Mouse (Mus musculus): ENCODE results near the gene Soat2. TPM values are rescaled to one million over a fixed set of nuclear protein-coding genes. Genes with fewer than 3 reads are reported as not detected.

Soat2 gene
- total and polyA plus RNA-seq, 2 experiments, result 27.5 to 80.8 TPM

- Histone ChIP-seq H3K4me1 (ENCODE audit: control insufficient read depth, insufficient read depth, low read length) (peaks cover 3% of the 10 kb centered on the region; the same call in 1 of the 2 replicates), H3K36me3 (ENCODE audit: control insufficient read depth, insufficient read depth, low read length) (peaks cover 11% of the 10 kb centered on the region; the same call in 1 of the 2 replicates), H3K79me2 (ENCODE audit: control insufficient read depth, insufficient read depth, low read length) (0 out of 2 replicates have a peak, but pooled peaks cover 3% of the 10 kb centered on the region), H3K9ac (ENCODE audit: low read depth, low read length) (no peak overlapping the region), H3K27ac (replicated peaks; ENCODE audit: insufficient read depth, low read depth, low read length) (no peak overlapping the region), H3K27me3 (ENCODE audit: control insufficient read depth, insufficient read depth, low read length) (no peaks in the 10 kb centered on the region), H3K4me3 (ENCODE audit: insufficient read depth, low read depth, low read length) (no peak overlapping the region)
- no peak for TF ChIP-seq CTCF (IDR thresholded peaks at IDR 0.05; ENCODE audit: low read depth, low read length)
- TF ChIP-seq POLR2A (IDR thresholded peaks at IDR 0.05; ENCODE audit: extremely low read depth, insufficient read depth, low read length), result no peak
- WGBS, result 82% methylated on average over 20 of the region's 20 CpGs
- no peak for DNase-seq (ENCODE audit: extremely low read depth, low read depth, low spot score)
Observed at GRCm38 (mm10) chr15:102156836-102157235, 6.5 kb downstream of the Soat2 start.

DNA sequence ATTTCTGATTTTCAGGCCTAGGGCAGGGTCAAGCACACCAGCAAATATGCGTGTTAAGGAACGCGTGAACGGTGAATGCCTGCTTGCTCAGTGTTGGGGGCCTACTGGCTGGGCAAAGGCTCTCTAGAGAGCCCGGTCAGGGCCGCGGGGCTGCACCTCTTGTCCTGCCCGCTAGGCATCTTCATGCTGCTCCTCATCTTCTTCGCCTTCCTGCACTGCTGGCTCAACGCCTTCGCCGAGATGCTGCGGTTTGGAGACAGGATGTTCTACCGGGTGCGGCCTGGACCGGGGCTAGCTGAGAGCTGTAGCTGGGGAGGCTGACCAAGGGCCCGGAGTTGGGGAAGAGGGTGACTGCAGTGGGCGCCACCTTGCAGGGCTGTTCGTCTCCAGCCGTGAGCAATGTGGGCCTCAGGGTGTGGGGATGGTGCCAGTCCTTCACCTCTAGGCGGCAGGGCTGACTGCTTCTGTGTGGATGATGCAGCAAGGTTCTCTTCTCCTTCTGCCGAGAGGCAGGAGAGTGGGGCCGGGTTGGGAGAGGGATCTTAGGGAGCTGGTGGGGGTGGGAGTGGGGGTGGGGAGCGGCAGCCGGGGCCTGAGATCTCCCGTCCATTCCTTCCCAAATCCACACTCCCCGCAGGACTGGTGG, 10.2 kb downstream of the Soat2 start:
- Histone ChIP-seq H3K79me2 (ENCODE audit: control insufficient read depth, insufficient read depth, low read length) (0 out of 2 replicates have a peak, but pooled peaks cover 3% of the 10 kb centered on the region), H3K4me1 (ENCODE audit: control insufficient read depth, insufficient read depth, low read length) (no peaks in the 10 kb centered on the region), H3K9ac (ENCODE audit: low read depth, low read length) (no peak overlapping the region), H3K27me3 (ENCODE audit: control insufficient read depth, insufficient read depth, low read length) (no peaks in the 10 kb centered on the region), H3K27ac (replicated peaks; ENCODE audit: insufficient read depth, low read depth, low read length) (no peak overlapping the region), H3K36me3 (ENCODE audit: control insufficient read depth, insufficient read depth, low read length) (peaks cover 11% of the 10 kb centered on the region; the same call in 1 of the 2 replicates), H3K4me3 (ENCODE audit: insufficient read depth, low read depth, low read length) (no peak overlapping the region)
- no peak for TF ChIP-seq CTCF (IDR thresholded peaks at IDR 0.05; ENCODE audit: low read depth, low read length)
- WGBS, result 90% methylated on average over 27 of the region's 27 CpGs
- DNase-seq (ENCODE audit: extremely low read depth, low read depth, low spot score), result no peak

- 69% methylated on average over 3 of the region's 3 CpGs for WGBS
- no peaks in the 10 kb centered on the region for H3K27me3 ChIP-seq (ENCODE audit: control insufficient read depth, insufficient read depth, low read length)
- no peaks in the 10 kb centered on the region for H3K4me1 ChIP-seq (ENCODE audit: control insufficient read depth, insufficient read depth, low read length)
- H3K4me3 ChIP-seq (ENCODE audit: insufficient read depth, low read depth, low read length), result no peak overlapping the region
- TF ChIP-seq POLR2A (IDR thresholded peaks at IDR 0.05; ENCODE audit: extremely low read depth, insufficient read depth, low read length) (no peak), CTCF (IDR thresholded peaks at IDR 0.05; ENCODE audit: low read depth, low read length) (no peak; the same call in 1 of the 2 replicates)
- no peak for DNase-seq (ENCODE audit: extremely low read depth, low read depth, low spot score)
- no peak overlapping the region for H3K9ac ChIP-seq (ENCODE audit: low read depth, low read length)
- H3K79me2 ChIP-seq (ENCODE audit: control insufficient read depth, insufficient read depth, low read length), result no peaks in the 10 kb centered on the region
- no peak overlapping the region for H3K27ac ChIP-seq (replicated peaks; ENCODE audit: insufficient read depth, low read depth, low read length)
- peaks cover 5% of the 10 kb centered on the region; the same call in 1 of the 2 replicates for H3K36me3 ChIP-seq (ENCODE audit: control insufficient read depth, insufficient read depth, low read length)
Observed at GRCm38 (mm10) chr15:102163900-102164693, 13.8 kb downstream of the Soat2 start.

- H3K27me3 ChIP-seq (ENCODE audit: control insufficient read depth, insufficient read depth, low read length), result no peaks in the 10 kb centered on the region
- 69% methylated on average over 6 of the region's 6 CpGs for WGBS
- H3K79me2 ChIP-seq (ENCODE audit: control insufficient read depth, insufficient read depth, low read length), result no peaks in the 10 kb centered on the region
- no peak for TF ChIP-seq POLR2A (IDR thresholded peaks at IDR 0.05; ENCODE audit: extremely low read depth, insufficient read depth, low read length)
- TF ChIP-seq CTCF (IDR thresholded peaks at IDR 0.05; ENCODE audit: low read depth, low read length), result no peak
- H3K4me3 ChIP-seq (ENCODE audit: insufficient read depth, low read depth, low read length), result no peak overlapping the region
- H3K9ac ChIP-seq (ENCODE audit: low read depth, low read length), result no peak overlapping the region
- DNase-seq (ENCODE audit: extremely low read depth, low read depth, low spot score), result no peak
- no peaks in the 10 kb centered on the region for H3K4me1 ChIP-seq (ENCODE audit: control insufficient read depth, insufficient read depth, low read length)
- H3K27ac ChIP-seq (replicated peaks; ENCODE audit: insufficient read depth, low read depth, low read length), result no peak overlapping the region
- no peaks in the 10 kb centered on the region; the same call in 1 of the 2 replicates for H3K36me3 ChIP-seq (ENCODE audit: control insufficient read depth, insufficient read depth, low read length)
Observed at GRCm38 (mm10) chr15:102165468-102166100, 15.3 kb downstream of the Soat2 start.

GRCm38 (mm10) chr15:102167620-102168021, 17.3 kb downstream of the Soat2 start:
- Histone ChIP-seq H3K36me3 (ENCODE audit: control insufficient read depth, insufficient read depth, low read length) (no peaks in the 10 kb centered on the region), H3K9ac (ENCODE audit: low read depth, low read length) (no peak overlapping the region), H3K4me3 (ENCODE audit: insufficient read depth, low read depth, low read length) (no peak overlapping the region), H3K27me3 (ENCODE audit: control insufficient read depth, insufficient read depth, low read length) (no peaks in the 10 kb centered on the region), H3K79me2 (ENCODE audit: control insufficient read depth, insufficient read depth, low read length) (no peaks in the 10 kb centered on the region), H3K4me1 (ENCODE audit: control insufficient read depth, insufficient read depth, low read length) (no peaks in the 10 kb centered on the region; the same call in 1 of the 2 replicates), H3K27ac (replicated peaks; ENCODE audit: insufficient read depth, low read depth, low read length) (no peak overlapping the region)
- WGBS, result 55% methylated on average over 6 of the region's 6 CpGs
- DNase-seq (ENCODE audit: extremely low read depth, low read depth, low spot score), result no peak
- TF ChIP-seq CTCF (IDR thresholded peaks at IDR 0.05; ENCODE audit: low read depth, low read length) (no peak), POLR2A (IDR thresholded peaks at IDR 0.05; ENCODE audit: extremely low read depth, insufficient read depth, low read length) (no peak)
